Mouse (Mus musculus) adrenal gland, postnatal 10 days (tissue): ENCODE results near the gene Dpep3. TPM values are rescaled to one million over a fixed set of nuclear protein-coding genes. Genes with fewer than 3 reads are reported as not detected.

Experiments
- DNase-seq: peaks from one replicate; pipeline ENCODE4 v3.0.0; 2021; ENCODE audit warnings: mixed read lengths
- microRNA-seq: library from miRNA; unstranded; fragments of <30 nt; microRNA quantifications from one replicate; pipeline ENCODE4 v1.2.0, GENCODE M21; 2021
- total RNA-seq, 2 experiments: library from RNA; stranded (reverse); gene quantifications; 2 replicates each; pipeline ENCODE4 v1.2.3; 2021

Gene Dpep3
- total RNA-seq, 2 experiments from 2014 or later: not detected

- no peak for DNase-seq
Measured at GRCm38 (mm10) chr8:105935863-105936603, 43.2 kb downstream of the Dpep3 start.

DNA sequence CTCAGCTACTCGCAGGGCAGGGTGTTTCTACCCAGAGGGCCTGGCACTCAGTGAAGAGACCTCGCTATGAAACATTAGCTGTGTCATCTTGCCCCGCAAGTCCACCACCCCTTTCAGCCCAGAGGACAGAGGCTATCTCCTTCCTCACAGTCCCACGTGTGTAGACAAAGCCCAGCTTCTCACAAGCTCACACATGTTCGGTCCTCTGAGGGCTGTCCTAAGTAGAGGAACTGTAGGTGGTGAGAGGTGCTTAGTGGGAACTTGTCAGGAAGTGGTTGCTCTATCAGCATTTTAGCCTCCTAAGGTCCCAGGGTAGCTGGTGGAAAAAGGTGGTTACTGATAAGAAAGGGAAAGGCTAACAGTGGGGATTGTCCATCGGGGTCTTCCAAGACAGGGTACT lies 44.1 kb downstream of the Dpep3 start:
- no peak for DNase-seq

DNA sequence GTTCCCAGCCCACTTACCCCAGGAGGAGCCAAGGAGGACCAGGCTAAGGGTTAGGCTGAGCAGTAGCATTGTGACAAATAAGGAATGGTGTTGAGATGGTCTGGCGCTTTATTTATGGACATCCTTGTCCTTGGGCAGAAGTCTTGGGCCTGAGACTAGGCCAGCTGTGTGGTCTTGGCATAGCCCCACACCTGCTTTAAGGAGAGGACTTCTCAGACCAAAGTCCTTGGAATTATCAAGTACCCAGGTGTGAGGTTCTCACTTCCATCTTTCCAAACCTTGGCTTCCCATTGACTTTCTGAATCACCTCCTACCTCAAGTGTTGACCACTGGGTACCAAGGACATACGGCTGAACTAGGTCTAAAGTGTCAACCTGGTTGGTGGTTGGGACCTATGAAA lies 45.5 kb downstream of the Dpep3 start, which contains the start of gene Ctrl:
Gene Ctrl, minus strand, starts transcription at position 101 of the 400 bp plus-strand sequence.
- DNase-seq: no peak

DNA sequence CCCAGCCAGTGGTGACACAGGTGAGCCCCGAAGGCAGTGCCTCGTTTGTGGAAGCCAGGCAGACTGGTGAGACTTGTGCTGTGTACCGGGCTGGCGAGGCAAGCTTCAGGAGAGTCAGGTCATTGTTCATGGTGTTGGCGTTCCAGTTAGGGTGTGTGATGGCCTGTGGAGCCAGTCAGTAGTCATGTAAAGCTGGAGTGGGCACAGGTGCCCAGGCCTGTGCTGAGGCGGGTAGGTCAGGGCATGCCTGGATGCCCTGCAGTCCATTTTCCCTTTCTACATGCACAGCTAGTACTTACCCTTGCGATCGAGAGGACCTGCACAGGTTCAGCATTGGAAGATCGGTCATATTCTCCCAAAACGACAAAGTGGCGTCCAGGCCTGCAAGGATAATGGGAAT lies 46.7 kb downstream of the Dpep3 start:
- no peak for DNase-seq

DNA sequence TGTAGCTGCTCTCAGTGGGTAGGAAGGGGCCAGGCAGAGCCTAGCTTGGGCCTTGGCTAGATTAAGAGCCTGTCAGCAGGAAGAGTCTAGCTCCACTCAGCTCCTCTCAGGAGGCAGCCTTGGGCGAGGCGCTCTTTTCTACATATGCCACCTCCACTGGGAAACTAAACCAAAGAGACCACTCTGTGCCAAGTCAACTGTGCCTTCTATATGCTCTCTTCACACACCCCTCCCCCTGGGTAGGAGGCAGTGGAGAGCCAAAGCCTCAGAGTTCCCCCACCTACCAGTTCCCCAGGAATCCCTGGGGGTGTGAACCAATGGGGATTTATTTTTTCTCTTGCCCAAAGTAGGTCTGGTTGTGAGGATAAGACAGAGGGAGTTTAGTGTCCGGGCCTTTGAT lies 48.0 kb downstream of the Dpep3 start:
- no peak for DNase-seq

- peak; percentile 94 for DNase-seq
Measured at GRCm38 (mm10) chr8:105930602-105931001, 48.6 kb downstream of the Dpep3 start.

DNA sequence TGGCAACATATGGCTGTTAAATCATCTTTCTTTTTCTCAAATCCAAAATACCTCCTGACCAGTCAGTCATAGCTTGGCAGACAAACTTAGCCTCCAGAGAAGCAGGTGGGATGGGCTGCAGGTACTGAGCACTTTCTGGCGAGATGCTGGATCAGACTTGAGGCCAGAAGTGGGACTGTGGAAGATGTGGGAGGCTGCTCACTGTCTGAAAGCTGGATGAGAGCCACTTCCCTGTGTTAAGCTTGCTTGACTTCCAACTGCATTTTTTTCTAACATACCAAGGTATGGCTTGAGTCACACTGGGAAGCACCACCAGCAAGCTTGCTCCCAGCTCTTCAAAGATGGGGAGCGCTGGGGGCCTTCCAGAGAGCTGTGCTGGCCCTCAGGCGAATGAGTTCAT lies 54.1 kb downstream of the Dpep3 start:
- no peak for DNase-seq

Small RNA genes lying within 50 kb of the gene (microRNA-seq; reads per million reads assigned to microRNA genes)
- gene Mir7074: not detected

Other genes starting within 250 kb of the Dpep3 start
- 10 to 100 TPM in 1 of 2 experiments, 1 to 10 TPM in 1; 7.5 to 12.8 TPM for gene Gfod2, start 220.8 kb downstream of the Dpep3 start, total RNA-seq
- 10 to 100 TPM; 25.4 to 30.0 TPM for gene Ranbp10, start 152.1 kb downstream of the Dpep3 start, total RNA-seq
- gene Tsnaxip1, start 151.7 kb downstream of the Dpep3 start, total RNA-seq: not detected
- 10 to 100 TPM in 1 of 2 experiments, 1 to 10 TPM in 1; 7.6 to 10.4 TPM for gene Cenpt, start 126.2 kb downstream of the Dpep3 start, total RNA-seq
- gene Thap11, start 124.3 kb downstream of the Dpep3 start, total RNA-seq: 10 to 100 TPM; 28.3 to 32.0 TPM
- 10 to 100 TPM; 39.1 to 40.1 TPM for gene Nutf2, start 118.8 kb downstream of the Dpep3 start, total RNA-seq
- gene Edc4, start 98.5 kb downstream of the Dpep3 start, total RNA-seq: 10 to 100 TPM; 28.0 to 35.3 TPM
- under 1 TPM in 1 of 2 experiments, not detected in 1; 0.55 TPM for gene Nrn1l, start 85.9 kb downstream of the Dpep3 start, total RNA-seq
- gene Pskh1, start 79.0 kb downstream of the Dpep3 start, total RNA-seq: 10 to 100 TPM; 32.9 to 35.6 TPM
- gene Ctrl, start 45.6 kb downstream of the Dpep3 start, total RNA-seq: under 1 TPM; 0.30 to 0.70 TPM
- gene Psmb10, start 41.0 kb downstream of the Dpep3 start, total RNA-seq: 10 to 100 TPM; 58.0 to 66.3 TPM
- gene Lcat, start 36.0 kb downstream of the Dpep3 start, total RNA-seq: 10 to 100 TPM; 39.2 to 89.9 TPM
- gene Slc12a4, start 13.3 kb downstream of the Dpep3 start, total RNA-seq: 10 to 100 TPM; 30.5 to 33.7 TPM
- gene Dus2, start 11.9 kb upstream of the Dpep3 start, total RNA-seq: 10 to 100 TPM; 13.5 to 15.2 TPM
- not detected for gene Dpep2nb, start 26.5 kb upstream of the Dpep3 start, total RNA-seq
- 10 to 100 TPM; 13.1 to 16.2 TPM for gene Ddx28, start 32.5 kb upstream of the Dpep3 start, total RNA-seq
- gene Nfatc3, start 79.4 kb upstream of the Dpep3 start, total RNA-seq: 10 to 100 TPM; 39.1 to 47.7 TPM
- 10 to 100 TPM; 14.8 to 15.4 TPM for gene Esrp2, start 157.5 kb upstream of the Dpep3 start, total RNA-seq
- 10 to 100 TPM; 17.6 to 21.4 TPM for gene Pla2g15, start 171.0 kb upstream of the Dpep3 start, total RNA-seq
- gene Slc7a6, start 189.4 kb upstream of the Dpep3 start, total RNA-seq: 10 to 100 TPM; 28.2 to 28.7 TPM
- 10 to 100 TPM; 21.9 to 26.4 TPM for gene Slc7a6os, start 231.5 kb upstream of the Dpep3 start, total RNA-seq
- gene Prmt7, start 231.5 kb upstream of the Dpep3 start, total RNA-seq: 10 to 100 TPM; 24.1 to 31.3 TPM